ENCODE assay signal across 27 mouse cellular contexts in the genomic region with DNA sequence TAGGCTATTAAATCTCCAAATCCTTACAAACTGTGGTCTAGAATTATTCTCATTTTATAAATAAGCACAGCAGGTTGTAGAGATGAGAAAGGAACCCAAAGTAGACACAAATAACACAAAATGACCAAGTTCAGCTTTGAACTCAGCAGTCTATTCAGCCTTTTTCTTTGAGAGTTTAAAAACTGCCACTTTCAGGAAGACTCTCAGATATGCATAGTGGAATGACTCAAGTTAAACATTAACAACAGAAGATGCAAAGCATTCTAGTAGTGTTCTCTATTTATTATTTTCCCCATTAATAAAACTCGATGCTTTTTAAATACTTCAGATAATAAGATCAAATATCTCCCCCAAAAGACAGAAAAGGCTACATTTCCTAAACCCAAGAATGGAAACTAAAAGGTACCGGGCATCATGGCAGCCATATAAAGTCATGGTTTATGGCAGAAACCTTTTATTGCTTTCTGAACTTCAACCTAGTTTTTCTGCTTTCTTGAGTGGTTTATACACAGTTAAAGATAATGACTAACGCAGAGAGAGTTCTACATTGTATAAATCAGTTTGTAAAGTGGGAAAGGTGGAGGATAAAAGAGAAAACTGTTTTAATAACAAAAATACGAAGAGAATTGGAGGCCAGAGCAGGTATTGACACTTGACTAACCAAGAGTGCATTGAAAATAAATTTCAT.
"Had no signal": no experiment of that assay in that cellular context is flagged by ENCODE, and none has a peak within 500 bp of the region (broad histone marks: within the 10 kb centered on the region; RNA-seq: fewer than 3 reads in every experiment).

No protein-coding gene starts in this region.

- DNase-seq: gastrocnemius, adult 2 months; gastrocnemius, postnatal 10 days; gastrocnemius, postnatal 25 days; heart, adult 18-20 months; heart, postnatal 10 days; heart, postnatal 4 days; kidney, adult 18-20 months; kidney, adult 8-10 months; kidney, postnatal 14 days; kidney, postnatal 36 days; liver; liver, embryonic 13.5 days had no signal

- H3K36me3 ChIP-seq: heart, embryonic 10.5 days; heart, embryonic 12.5 days; hindbrain, embryonic 10.5 days; hindbrain, embryonic 12.5 days; kidney, embryonic 15.5 days; limb, embryonic 10.5 days; limb, embryonic 12.5 days; liver, embryonic 13.5 days; liver, embryonic 15.5 days had no signal

- H3K4me2 ChIP-seq: heart, embryonic 12.5 days; hindbrain, embryonic 12.5 days; hindbrain, embryonic 14.5 days; kidney, embryonic 15.5 days; limb, embryonic 12.5 days; liver, embryonic 11.5 days; liver, embryonic 13.5 days; liver, embryonic 15.5 days had no signal

- H3K27me3 ChIP-seq: heart, embryonic 12.5 days; hindbrain, embryonic 12.5 days; kidney, embryonic 15.5 days; limb, embryonic 12.5 days; liver, embryonic 13.5 days; liver, embryonic 15.5 days had no signal

- ATAC-seq: hindbrain, embryonic 16.5 days; inflammation-experienced regulatory T-cells, adult 6 months had no signal

- H3K9me3 ChIP-seq: heart, embryonic 10.5 days; heart, embryonic 12.5 days; hindbrain, embryonic 10.5 days; hindbrain, embryonic 12.5 days; kidney, embryonic 15.5 days; limb, embryonic 10.5 days; limb, embryonic 12.5 days; liver, embryonic 13.5 days; liver, embryonic 15.5 days had no signal

- H3K4me1 ChIP-seq: heart, embryonic 12.5 days; kidney, embryonic 15.5 days; limb, embryonic 10.5 days; limb, embryonic 12.5 days; liver, embryonic 13.5 days; liver, embryonic 15.5 days had no signal

- H3K4me3 ChIP-seq: gastrocnemius, adult 2 months; heart, embryonic 10.5 days; heart, embryonic 12.5 days; hindbrain, embryonic 10.5 days; hindbrain, embryonic 12.5 days; kidney, embryonic 15.5 days; layer of hippocampus, adult 2 months; left cerebral cortex, adult 2 months; limb, embryonic 10.5 days; limb, embryonic 12.5 days; liver, embryonic 13.5 days; liver, embryonic 15.5 days had no signal

- H3K9ac ChIP-seq: heart, embryonic 12.5 days; hindbrain, embryonic 12.5 days; hindbrain, embryonic 14.5 days; kidney, embryonic 15.5 days; limb, embryonic 12.5 days; liver, embryonic 13.5 days; liver, embryonic 15.5 days had no signal

- H3K27ac ChIP-seq: gastrocnemius, adult 2 months; heart, embryonic 10.5 days; hindbrain, embryonic 10.5 days; hindbrain, embryonic 12.5 days; hindbrain, embryonic 14.5 days; kidney, embryonic 15.5 days; kidney, postnatal 0 days; layer of hippocampus, adult 2 months; left cerebral cortex, adult 2 months; limb, embryonic 10.5 days; limb, embryonic 12.5 days; liver, embryonic 13.5 days; liver, embryonic 15.5 days had no signal
